ENCODE assay signal across 28 mouse cellular contexts in the genomic region with DNA sequence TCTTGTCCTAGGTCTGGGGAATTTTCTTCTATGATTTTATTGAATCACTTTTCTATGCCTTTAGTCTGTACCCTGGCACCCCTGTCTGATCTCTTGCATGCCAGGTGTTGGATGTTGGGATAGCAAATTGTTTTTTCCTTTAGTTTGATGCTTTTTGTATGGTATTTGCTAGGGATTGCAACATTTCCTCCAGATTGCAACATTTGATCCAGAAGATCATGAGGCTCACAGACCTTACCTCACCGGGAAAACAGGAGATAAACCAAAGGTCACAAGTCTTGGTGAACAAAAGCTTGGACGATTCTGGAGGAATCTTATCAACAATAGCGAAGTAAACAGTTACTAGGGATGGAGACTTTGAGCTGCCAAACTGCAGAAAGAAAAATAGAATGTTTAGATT. TPM values are rescaled to one million over a fixed set of nuclear protein-coding genes. Genes with fewer than 3 reads are reported as not detected.
DNase-seq lines count a peak whose midpoint lies in the region; ATAC-seq and TF ChIP-seq lines count a peak whose summit lies in the region.
"Had no signal": no experiment of that assay in that cellular context is flagged by ENCODE, and none has a peak within 500 bp of the region (broad histone marks: within the 10 kb centered on the region; RNA-seq: fewer than 3 reads in every experiment).

No protein-coding gene starts in this region.

- no peak overlapping the region for H3K4me3 ChIP-seq in liver, adult 2 months (ENCODE audit: insufficient read depth, low read depth, low read length)
- H3K4me3 ChIP-seq in liver, embryonic 12.5 days = no peak overlapping the region
- H3K4me3 ChIP-seq in myocyte = no peak overlapping the region
- H3K4me3 ChIP-seq in gastrocnemius, adult 2 months = no peak overlapping the region
- H3K4me3 ChIP-seq: embryonic facial prominence, embryonic 13.5 days; embryonic facial prominence, embryonic 15.5 days; erythroblast, embryonic 14.5 days; forebrain, embryonic 10.5 days; forebrain, embryonic 12.5 days had no signal

- TF ChIP-seq POLR2A in liver, adult 2 months (IDR thresholded peaks at IDR 0.05; ENCODE audit: extremely low read depth, insufficient read depth, low read length) = no peak
- no peak for TF ChIP-seq POLR2A in myocyte (IDR thresholded peaks at IDR 0.05; ENCODE audit: insufficient read length, low read depth)

- no peak for TF ChIP-seq CTCF in liver, adult 2 months (IDR thresholded peaks at IDR 0.05; ENCODE audit: low read depth, low read length)
- TF ChIP-seq CTCF in gastrocnemius, adult 2 months (IDR thresholded peaks at IDR 0.05) = no peak

- no peaks in the 10 kb centered on the region for H3K79me2 ChIP-seq in liver, adult 2 months (ENCODE audit: control insufficient read depth, insufficient read depth, low read length)
- no peaks in the 10 kb centered on the region for H3K79me2 ChIP-seq in myocyte (ENCODE audit: control insufficient read depth, insufficient read depth)

- H3K36me3 ChIP-seq in liver, adult 2 months (ENCODE audit: control insufficient read depth, insufficient read depth, low read length) = no peaks in the 10 kb centered on the region
- no peaks in the 10 kb centered on the region for H3K36me3 ChIP-seq in liver, embryonic 12.5 days
- no peaks in the 10 kb centered on the region for H3K36me3 ChIP-seq in myocyte (ENCODE audit: control insufficient read depth, insufficient read depth)
- H3K36me3 ChIP-seq: embryonic facial prominence, embryonic 13.5 days; embryonic facial prominence, embryonic 15.5 days; forebrain, embryonic 10.5 days; forebrain, embryonic 12.5 days had no signal

- H3K4me2 ChIP-seq in liver, embryonic 12.5 days = no peak overlapping the region
- no peak overlapping the region for H3K4me2 ChIP-seq in myocyte (ENCODE audit: low read depth)
- H3K4me2 ChIP-seq: embryonic facial prominence, embryonic 13.5 days; embryonic facial prominence, embryonic 15.5 days; forebrain, embryonic 12.5 days had no signal

- H3K27ac ChIP-seq in liver, adult 2 months (replicated peaks; ENCODE audit: insufficient read depth, low read depth, low read length) = no peak overlapping the region
- H3K27ac ChIP-seq in liver, embryonic 12.5 days = no peak overlapping the region
- H3K27ac ChIP-seq in gastrocnemius, adult 2 months = no peak overlapping the region
- H3K27ac ChIP-seq: embryonic facial prominence, embryonic 13.5 days; embryonic facial prominence, embryonic 15.5 days; forebrain, embryonic 10.5 days; forebrain, embryonic 12.5 days had no signal

- H3K27me3 ChIP-seq in liver, adult 2 months (ENCODE audit: control insufficient read depth, insufficient read depth, low read length) = no peaks in the 10 kb centered on the region
- H3K27me3 ChIP-seq in liver, embryonic 12.5 days (replicated peaks) = no peaks in the 10 kb centered on the region
- no peaks in the 10 kb centered on the region for H3K27me3 ChIP-seq in myocyte (ENCODE audit: control insufficient read depth, insufficient read depth, insufficient read length)
- H3K27me3 ChIP-seq: embryonic facial prominence, embryonic 13.5 days; embryonic facial prominence, embryonic 15.5 days; forebrain, embryonic 12.5 days had no signal

- no peak overlapping the region for H3K9ac ChIP-seq in liver, adult 2 months (ENCODE audit: low read depth, low read length)
- no peak overlapping the region for H3K9ac ChIP-seq in liver, embryonic 12.5 days
- H3K9ac ChIP-seq: embryonic facial prominence, embryonic 13.5 days; embryonic facial prominence, embryonic 15.5 days; forebrain, embryonic 12.5 days had no signal

- no peak for ATAC-seq in liver, embryonic 12.5 days
- ATAC-seq: forebrain, embryonic 14.5 days; forebrain, embryonic 16.5 days had no signal

- intact Hi-C loops in gastrocnemius, adult 2 months (cut with DNase I) = no loop called here

- WGBS in liver, adult 2 months = 10% methylated on average over 3 of the region's 3 CpGs
- 37% methylated on average over 3 of the region's 3 CpGs for WGBS in liver, embryonic 12.5 days (ENCODE audit: insufficient replicate concordance)

- peak; percentile 54 for DNase-seq in liver, adult 2 months (ENCODE audit: extremely low read depth, low read depth, low spot score)
- DNase-seq in 3T3-L1 (ENCODE audit: low read depth, low spot score) = peak; percentile 8
- DNase-seq in gastrocnemius, adult 2 months = no peak
- no peak for DNase-seq in thymus, postnatal 25 days
- DNase-seq: adrenal gland, adult 8-10 months; adrenal gland, postnatal 14 days; cerebellum, adult 11 months; cerebellum, adult 18-20 months; cerebellum, adult 8-10 months; cerebellum, adult 9-11 months; cerebellum, postnatal 14 days; cerebellum, postnatal 36 days; embryo, embryonic 11 days had no signal

- H3ac ChIP-seq in myocyte (ENCODE audit: control insufficient read depth, insufficient read length) = no peak overlapping the region

- no peaks in the 10 kb centered on the region for H3K4me1 ChIP-seq in liver, adult 2 months (ENCODE audit: control insufficient read depth, insufficient read depth, low read length)
- no peaks in the 10 kb centered on the region for H3K4me1 ChIP-seq in liver, embryonic 12.5 days
- H3K4me1 ChIP-seq: embryonic facial prominence, embryonic 13.5 days; embryonic facial prominence, embryonic 15.5 days; forebrain, embryonic 10.5 days; forebrain, embryonic 12.5 days had no signal

- H3K9me3 ChIP-seq in liver, embryonic 12.5 days (replicated peaks) = no peaks in the 10 kb centered on the region
- H3K9me3 ChIP-seq: embryonic facial prominence, embryonic 13.5 days; embryonic facial prominence, embryonic 15.5 days; forebrain, embryonic 10.5 days; forebrain, embryonic 12.5 days had no signal

TF ChIP-seq in myocyte, 11 proteins besides CTCF, POLR2A, EP300 and RAD21:
- TF ChIP-seq MYOG (IDR thresholded peaks at IDR 0.05; ENCODE audit: control insufficient read depth in 1 of 3, insufficient read depth in 1 of 3, insufficient read length in 2 of 3, low read depth in 2 of 3) (no peak), CEBPB (IDR thresholded peaks at IDR 0.05; ENCODE audit: insufficient read depth, poor library complexity, severe bottlenecking) (peak; percentile 55; the same call in 1 of the 2 replicates), MAX (IDR thresholded peaks at IDR 0.05; ENCODE audit: low read depth) (no peak)

RNA-seq across cellular contexts. Expression of a gene that starts 5.4 kb away (rescaled TPM):
- total RNA-seq in liver, adult 2 months (2014; rRNA removed) = not detected in 2 replicates
- not detected in 2 replicates for polyA plus RNA-seq in liver, adult 2 months (2012; rRNA removed)
- polyA plus RNA-seq in liver, embryonic 12.5 days (2016; fragmentation: Nextera tagmentation; extraction: Ambion mirVana) = not detected in 2 replicates
- 0.41 TPM for polyA plus RNA-seq in myocyte (2012; fragmentation: generic; extraction: Trizol)
- total RNA-seq in gastrocnemius, adult 2 months (2021) = not detected
- total RNA-seq: adrenal gland, adult 18-20 months; adrenal gland, adult 8-10 months; adrenal gland, postnatal 14 days; adrenal gland, postnatal 4 days; common myeloid progenitor, adult 5-6 weeks; MEL had no signal
- polyA plus RNA-seq: C2C12; embryonic facial prominence, embryonic 11.5 days; erythroblast, embryonic 14.5 days; forebrain, embryonic 10.5 days; forebrain, embryonic 12.5 days had no signal

RNA-seq across cellular contexts. Expression of a gene that starts 59.9 kb away (rescaled TPM):
- 29.4 and 39.0 TPM in 2 replicates for total RNA-seq in liver, adult 2 months (2014; rRNA removed)
- 3.6 and 3.8 TPM in 2 replicates for polyA plus RNA-seq in liver, adult 2 months (2012; rRNA removed)
- 123 and 136 TPM in 2 replicates for polyA plus RNA-seq in liver, embryonic 12.5 days (2016; fragmentation: Nextera tagmentation; extraction: Ambion mirVana)
- 24.1 TPM for polyA plus RNA-seq in myocyte (2012; fragmentation: generic; extraction: Trizol)
- total RNA-seq in gastrocnemius, adult 2 months (2021) = 10 to 100 TPM in 1 of 2 experiments, 1 to 10 TPM in 1; 8.8 to 17.0 TPM

Comparison
In these comparisons a context has a peak if more than half of its experiments do, and no peak if none do; other contexts are left out.
1. DNase-seq: peak in liver, adult 2 months (single experiment) and 3T3-L1 (single experiment); none in gastrocnemius, adult 2 months (single experiment) and thymus, postnatal 25 days (single experiment).